Mouse (Mus musculus) limb, embryonic 15.5 days (tissue): ENCODE measurements around the gene Chaf1b. TPM values are rescaled to one million over a fixed set of nuclear protein-coding genes. Genes with fewer than 3 reads are reported as not detected.

ENCODE experiments used
- ATAC-seq: fragments of 200-750 bp; cut with Nextera tagmentation; 2 replicates; pipeline ENCODE4 v1.8.0; 2017; ENCODE audit warnings: low read depth, moderate TSS enrichment; ENCODE audit not compliant: insufficient number of reproducible peaks, low FRiP score, low TSS enrichment
- H3K27ac ChIP-seq: fragments of 300-500 bp; sonication (generic); 2 replicates; pipeline ENCODE4 v1.5.1; 2015; ENCODE audit warnings: moderate library complexity, mild to moderate bottlenecking, inconsistent platforms
- H3K27me3 ChIP-seq: fragments of 300-500 bp; sonication (generic); 2 replicates; pipeline ENCODE4 v1.6.1; 2015; ENCODE audit warnings: inconsistent platforms
- H3K36me3 ChIP-seq: fragments of 300-500 bp; sonication (generic); 2 replicates; pipeline ENCODE4 v1.6.1; 2015; ENCODE audit warnings: inconsistent platforms
- H3K4me1 ChIP-seq: fragments of 300-500 bp; sonication (generic); 2 replicates; pipeline ENCODE4 v1.6.1; 2015; ENCODE audit warnings: inconsistent platforms
- H3K4me2 ChIP-seq: fragments of 300-500 bp; sonication (generic); 2 replicates; pipeline ENCODE4 v1.6.1; 2015; ENCODE audit warnings: mild to moderate bottlenecking, inconsistent platforms
- H3K4me3 ChIP-seq: fragments of 300-500 bp; sonication (generic); 2 replicates; pipeline ENCODE4 v1.5.1; 2015; ENCODE audit warnings: mild to moderate bottlenecking, inconsistent platforms
- H3K9ac ChIP-seq: fragments of 300-500 bp; sonication (generic); 2 replicates; pipeline ENCODE4 v1.6.1; 2015; ENCODE audit warnings: inconsistent platforms
- H3K9me3 ChIP-seq: fragments of 300-500 bp; sonication (generic); 2 replicates; pipeline ENCODE4 v1.6.1; 2016; ENCODE audit warnings: inconsistent platforms
- WGBS: fragments of 180-500 bp; shearing (Covaris S2); methylation state at CpG from one replicate; pipeline ENCODE4 v1.1.7; 2015; 5-methylcytosine and 5-hydroxymethylcytosine counted together
- polyA plus RNA-seq: library from polyadenylated mRNA; unstranded; fragments of >200 nt; fragmentation: Nextera tagmentation; extraction: Ambion mirVana; gene quantifications from 2 replicates; pipeline ENCODE4 v1.2.1, GENCODE M21; 2015

Gene Chaf1b
- polyA plus RNA-seq, 1 experiment from 2014 or later, result 55.7 TPM

DNA sequence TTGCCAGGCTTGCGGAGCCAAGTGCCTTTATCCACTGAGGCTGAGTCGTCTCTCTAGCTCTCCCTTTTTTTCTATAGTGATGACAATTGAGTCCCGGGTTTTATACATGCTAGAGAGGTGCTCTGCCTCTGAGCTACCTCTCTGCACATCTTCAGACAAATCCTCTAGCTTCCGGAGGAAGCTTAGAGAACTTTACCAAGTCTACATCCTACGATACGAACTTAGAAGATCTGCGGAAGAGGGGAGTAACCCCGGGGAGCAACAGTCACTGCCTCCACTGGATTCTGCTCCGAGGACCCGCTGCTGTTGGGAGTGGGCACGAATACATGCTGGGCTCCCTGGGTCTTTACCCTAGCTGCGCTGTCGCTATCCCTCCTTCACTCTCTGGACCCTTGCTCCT, 50.9 kb downstream of the Chaf1b start:
- no peak overlapping the region for H3K4me2 ChIP-seq
- no peak overlapping the region for H3K4me3 ChIP-seq
- no peak overlapping the region for H3K9ac ChIP-seq
- H3K4me1 ChIP-seq, result peaks cover 15% of the 10 kb centered on the region
- 20% methylated on average over 13 of the region's 13 CpGs for WGBS
- H3K27me3 ChIP-seq, result peaks cover 51% of the 10 kb centered on the region
- ATAC-seq, result no peak
- no peaks in the 10 kb centered on the region for H3K9me3 ChIP-seq
- no peaks in the 10 kb centered on the region for H3K36me3 ChIP-seq
- no peak overlapping the region for H3K27ac ChIP-seq

DNA sequence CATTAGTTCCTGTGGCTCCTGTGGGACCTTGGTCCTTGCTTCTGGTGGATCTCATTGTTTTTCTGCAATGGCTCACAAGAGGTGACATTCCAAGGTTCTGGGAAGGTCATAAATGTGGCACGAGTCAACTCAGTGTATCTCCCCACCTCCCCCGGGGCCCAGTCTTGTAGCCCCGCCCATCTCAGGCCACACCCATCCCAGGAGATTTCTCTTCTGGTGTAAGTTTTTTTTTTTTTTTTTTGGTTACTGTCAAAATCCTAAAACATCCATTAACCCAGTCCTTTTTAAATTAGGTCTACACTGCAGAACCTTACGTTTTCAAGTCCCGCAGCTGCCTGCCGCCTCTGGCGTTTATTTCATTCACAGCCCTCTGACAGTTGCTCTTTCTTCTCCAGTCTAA, 51.3 kb downstream of the Chaf1b start:
- H3K27ac ChIP-seq, result no peak overlapping the region

DNA sequence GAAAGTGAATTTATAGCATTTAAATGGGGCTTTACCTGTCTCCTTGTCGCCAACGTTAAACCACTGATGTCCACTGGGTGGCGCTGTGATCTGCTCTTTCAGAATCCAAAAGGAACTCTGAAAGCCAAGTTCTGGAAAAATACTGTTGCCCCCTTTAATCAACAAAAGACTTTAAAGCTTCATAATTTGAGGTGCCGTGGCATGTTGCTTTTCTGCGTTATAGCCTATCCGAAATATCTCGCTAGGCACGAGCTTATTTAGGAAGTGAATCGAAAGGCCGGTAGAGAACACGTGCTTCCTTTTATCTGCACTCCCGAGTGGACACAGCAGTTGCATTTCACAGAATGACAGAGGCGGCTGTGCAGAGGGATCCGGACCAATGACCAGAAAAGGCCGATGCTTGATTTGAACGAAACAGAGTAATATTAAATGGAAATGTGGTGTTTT, 54.7 kb downstream of the Chaf1b start:
- Histone ChIP-seq H3K9ac (no peak overlapping the region), H3K4me1 (peaks cover 9% of the 10 kb centered on the region), H3K27ac (no peak overlapping the region), H3K4me3 (peak overlapping the region; percentile 30), H3K9me3 (no peaks in the 10 kb centered on the region), H3K36me3 (no peaks in the 10 kb centered on the region), H3K27me3 (peaks cover 52% of the 10 kb centered on the region), H3K4me2 (peak overlapping the region; percentile 47)
- ATAC-seq, result no peak
- WGBS, result 10% methylated on average over 16 of the region's 16 CpGs

More for the DNA sequence above, 51.3 kb downstream of the Chaf1b start:
- H3K9me3 ChIP-seq, result no peaks in the 10 kb centered on the region
- WGBS, result 17% methylated on average over 7 of the region's 7 CpGs
- no peaks in the 10 kb centered on the region for H3K36me3 ChIP-seq
- no peak overlapping the region for H3K9ac ChIP-seq
- no peak overlapping the region for H3K4me2 ChIP-seq
- no peak for ATAC-seq
- no peak overlapping the region for H3K4me3 ChIP-seq
- peaks cover 15% of the 10 kb centered on the region for H3K4me1 ChIP-seq
- peaks cover 54% of the 10 kb centered on the region for H3K27me3 ChIP-seq

DNA sequence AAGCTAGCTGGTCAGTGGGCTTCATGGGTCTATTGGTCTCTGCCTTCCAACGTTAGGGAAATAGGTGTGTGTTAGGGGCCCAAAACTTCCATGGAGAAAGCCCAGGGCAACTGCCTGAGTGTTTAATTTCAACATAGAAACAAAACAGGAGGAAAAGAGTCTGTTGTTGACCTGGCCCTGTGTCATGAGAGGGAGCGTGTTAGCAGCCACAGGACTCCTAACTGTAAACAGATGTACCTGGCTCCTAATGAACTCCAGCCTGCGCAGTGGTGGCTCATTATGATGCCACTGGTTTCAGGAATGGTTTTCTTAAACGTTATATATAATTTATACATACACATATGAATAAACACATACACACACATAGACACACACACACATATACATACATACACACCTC, 56.3 kb downstream of the Chaf1b start:
- Histone ChIP-seq H3K9me3 (no peaks in the 10 kb centered on the region), H3K27ac (no peak overlapping the region), H3K27me3 (peaks cover 59% of the 10 kb centered on the region), H3K4me1 (peaks cover 9% of the 10 kb centered on the region), H3K4me2 (no peak overlapping the region), H3K4me3 (no peak overlapping the region), H3K9ac (no peak overlapping the region), H3K36me3 (no peaks in the 10 kb centered on the region)
- 41% methylated on average over 4 of the region's 4 CpGs for WGBS
- no peak for ATAC-seq

DNA sequence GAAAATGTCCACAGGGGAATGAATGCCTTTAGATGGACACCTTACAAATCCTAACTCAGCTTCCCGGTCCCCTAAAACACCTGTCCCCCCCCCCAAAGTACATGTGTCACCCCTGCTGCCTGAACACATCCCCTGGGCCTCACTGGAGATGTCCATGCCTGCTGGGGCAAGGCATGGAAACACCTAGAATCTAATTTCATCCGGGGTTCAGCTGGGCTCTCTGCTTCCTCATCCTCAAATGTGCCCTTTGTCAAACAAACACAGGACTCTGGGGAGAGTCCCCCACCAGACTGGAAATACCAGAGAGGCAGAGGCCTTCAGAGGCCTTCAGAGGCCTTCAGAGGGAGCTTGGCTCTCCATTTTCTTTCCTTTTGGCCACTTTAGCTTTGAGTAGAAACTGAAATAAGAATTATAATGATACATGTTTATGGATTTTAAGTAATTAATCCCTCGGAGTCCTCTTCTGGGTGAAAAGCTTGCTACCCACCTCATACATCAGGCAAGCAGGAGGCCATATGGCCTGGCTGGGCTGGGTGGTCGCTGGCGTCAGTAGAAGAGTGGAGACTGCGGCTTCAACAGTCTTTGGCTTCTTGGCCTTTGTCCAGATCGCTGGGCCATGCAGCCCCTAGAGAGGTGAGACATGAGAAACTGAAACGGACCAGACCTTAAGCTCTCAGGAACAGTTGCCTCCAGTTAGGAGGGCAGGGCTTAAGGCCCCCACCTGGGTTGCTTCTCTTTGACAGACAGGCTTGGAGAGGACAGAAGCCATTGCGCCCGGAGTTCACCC, 58.3 kb downstream of the Chaf1b start:
- WGBS, result 65% methylated on average over 10 of the region's 10 CpGs
- H3K9ac ChIP-seq, result no peak overlapping the region
- peaks cover 49% of the 10 kb centered on the region for H3K27me3 ChIP-seq

DNA sequence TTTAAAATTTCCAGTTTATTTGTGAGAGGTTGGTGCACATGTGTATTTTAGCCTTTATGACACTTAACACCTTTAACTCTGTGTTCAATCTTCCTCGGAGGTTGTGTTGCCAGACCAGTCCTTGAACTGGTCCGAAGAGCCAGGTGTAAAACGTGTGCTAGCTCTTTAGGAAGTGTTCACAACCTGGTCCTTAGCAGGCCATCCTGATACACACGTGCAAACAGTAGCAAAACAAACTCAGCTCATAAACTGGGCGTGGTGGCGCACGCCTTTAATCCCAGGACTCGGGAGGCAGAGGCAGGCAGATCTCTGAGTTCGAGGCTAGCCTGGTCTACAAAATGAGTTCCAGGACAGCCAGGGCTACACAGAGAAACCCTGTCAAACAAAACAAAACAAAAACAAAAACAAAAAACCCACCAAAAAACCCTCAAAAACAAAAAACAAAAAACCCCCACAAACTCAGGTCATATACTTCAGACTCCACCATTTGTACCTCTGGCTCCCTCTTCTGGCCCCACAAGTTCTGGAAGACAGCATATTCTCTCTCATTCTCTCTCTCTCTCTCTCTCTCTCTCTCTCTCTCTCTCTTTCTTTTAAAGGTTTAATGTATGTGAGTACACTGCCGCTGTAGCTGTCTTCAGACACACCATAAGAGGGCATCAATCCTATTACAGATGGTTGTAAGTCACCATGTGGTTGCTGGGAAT, 59.2 kb downstream of the Chaf1b start:
- no peak overlapping the region for H3K4me3 ChIP-seq
- H3K27ac ChIP-seq, result no peak overlapping the region
- no peaks in the 10 kb centered on the region for H3K9me3 ChIP-seq
- ATAC-seq, result no peak
- H3K9ac ChIP-seq, result no peak overlapping the region
- no peaks in the 10 kb centered on the region for H3K36me3 ChIP-seq
- WGBS, result 88% methylated on average over 10 of the region's 10 CpGs
- peaks cover 43% of the 10 kb centered on the region for H3K27me3 ChIP-seq
- H3K4me1 ChIP-seq, result peaks cover 8% of the 10 kb centered on the region
- H3K4me2 ChIP-seq, result no peak overlapping the region

More for the DNA sequence above, 58.3 kb downstream of the Chaf1b start:
- Histone ChIP-seq H3K4me1 (peaks cover 3% of the 10 kb centered on the region; the same call in 1 of the 2 replicates), H3K36me3 (no peaks in the 10 kb centered on the region), H3K4me2 (no peak overlapping the region), H3K9me3 (no peaks in the 10 kb centered on the region), H3K4me3 (no peak overlapping the region), H3K27ac (no peak overlapping the region)
- ATAC-seq, result no peak

DNA sequence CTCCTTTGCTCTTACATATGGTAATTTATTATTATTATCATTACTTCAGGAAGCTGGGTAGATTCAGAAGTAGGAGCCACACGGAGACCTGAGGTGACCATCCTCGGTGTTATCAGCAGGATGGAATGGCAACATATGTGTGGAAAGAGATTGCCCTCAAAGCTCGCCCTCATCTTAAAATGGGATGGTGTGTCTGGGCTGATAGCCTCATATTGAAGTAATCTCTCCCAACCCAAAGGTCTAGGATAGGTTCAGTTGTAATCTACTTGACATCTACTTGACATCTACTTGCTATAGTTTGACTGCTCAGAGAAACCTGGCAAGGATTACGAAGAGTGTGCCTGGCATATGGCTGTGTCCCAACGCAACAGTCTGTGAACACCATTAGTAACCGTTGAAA, 60.6 kb downstream of the Chaf1b start:
- H3K9ac ChIP-seq, result no peak overlapping the region
- peaks cover 42% of the 10 kb centered on the region for H3K27me3 ChIP-seq
- WGBS, result 63% methylated on average over 6 of the region's 6 CpGs
- H3K36me3 ChIP-seq, result no peaks in the 10 kb centered on the region
- H3K4me3 ChIP-seq, result no peak overlapping the region
- no peak for ATAC-seq
- no peaks in the 10 kb centered on the region for H3K9me3 ChIP-seq
- H3K27ac ChIP-seq, result no peak overlapping the region
- peaks cover 6% of the 10 kb centered on the region for H3K4me1 ChIP-seq
- H3K4me2 ChIP-seq, result no peak overlapping the region

DNA sequence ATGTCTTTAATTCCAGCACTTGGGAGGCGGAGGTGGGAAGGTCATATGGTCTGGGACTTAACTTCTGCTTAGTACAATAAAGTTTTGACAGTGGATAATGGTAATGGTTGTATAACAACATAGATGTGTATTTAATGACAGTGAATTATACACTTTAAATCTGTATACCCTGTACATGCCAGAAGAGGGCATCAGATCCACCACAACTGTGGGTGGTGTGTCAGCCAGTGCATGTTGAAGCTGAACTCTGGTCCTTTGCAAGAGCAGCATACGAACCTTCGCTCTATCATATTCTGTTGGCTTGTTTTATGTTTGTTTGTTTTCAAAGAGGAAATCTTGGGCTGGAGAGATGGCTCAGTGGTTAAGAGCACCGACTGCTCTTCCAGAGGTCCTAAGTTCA, 63.7 kb downstream of the Chaf1b start:
- Histone ChIP-seq H3K9ac (no peak overlapping the region), H3K4me2 (no peak overlapping the region), H3K4me3 (no peak overlapping the region), H3K27me3 (peaks cover 45% of the 10 kb centered on the region), H3K27ac (no peak overlapping the region), H3K4me1 (peaks cover 6% of the 10 kb centered on the region; the same call in 1 of the 2 replicates), H3K36me3 (no peaks in the 10 kb centered on the region), H3K9me3 (no peaks in the 10 kb centered on the region)
- 91% methylated on average over 4 of the region's 4 CpGs for WGBS
- ATAC-seq, result no peak

Other genes starting within 250 kb of the Chaf1b start
- 16.5 and 17.6 TPM in 2 replicates for gene Cbr3, start 200.7 kb upstream of the Chaf1b start, polyA plus RNA-seq
- 15.0 and 17.3 TPM in 2 replicates for gene Dop1b, start 172.0 kb upstream of the Chaf1b start, polyA plus RNA-seq
- gene Morc3, start 51.8 kb upstream of the Chaf1b start, polyA plus RNA-seq, result 28.2 and 31.6 TPM in 2 replicates
- not detected in 2 replicates for gene Cldn14, start 124.9 kb downstream of the Chaf1b start, polyA plus RNA-seq
- gene Sim2, start 201.0 kb downstream of the Chaf1b start, polyA plus RNA-seq, result 0.64 and 0.81 TPM in 2 replicates